Mouse (Mus musculus) adrenal gland, adult 2 months (tissue): ENCODE results near the gene Cox11. TPM values are rescaled to one million over a fixed set of nuclear protein-coding genes. Genes with fewer than 3 reads are reported as not detected.

Source experiments
- DNase-seq: peaks from one replicate; pipeline ENCODE4 v3.0.0; 2021
- polyA plus RNA-seq: library from polyadenylated mRNA; depleted of rRNA; stranded (reverse); fragments of >200 nt; gene quantifications from 2 replicates; pipeline ENCODE4 v1.2.3, GENCODE M21; 2012
- total RNA-seq, 2 experiments: library from RNA; stranded (reverse); gene quantifications; 2 replicates each; pipeline ENCODE4 v1.2.3; 2021

The Cox11 gene
- total and polyA plus RNA-seq, 3 experiments = 14.7 to 23.9 (median 19.2) TPM

- no peak for DNase-seq
These were observed 26.5 kb downstream of the Cox11 start for GRCm38 (mm10) chr11:90664345-90664986.

- DNase-seq = no peak
These were observed 27.2 kb downstream of the Cox11 start for GRCm38 (mm10) chr11:90665161-90665560.

DNA sequence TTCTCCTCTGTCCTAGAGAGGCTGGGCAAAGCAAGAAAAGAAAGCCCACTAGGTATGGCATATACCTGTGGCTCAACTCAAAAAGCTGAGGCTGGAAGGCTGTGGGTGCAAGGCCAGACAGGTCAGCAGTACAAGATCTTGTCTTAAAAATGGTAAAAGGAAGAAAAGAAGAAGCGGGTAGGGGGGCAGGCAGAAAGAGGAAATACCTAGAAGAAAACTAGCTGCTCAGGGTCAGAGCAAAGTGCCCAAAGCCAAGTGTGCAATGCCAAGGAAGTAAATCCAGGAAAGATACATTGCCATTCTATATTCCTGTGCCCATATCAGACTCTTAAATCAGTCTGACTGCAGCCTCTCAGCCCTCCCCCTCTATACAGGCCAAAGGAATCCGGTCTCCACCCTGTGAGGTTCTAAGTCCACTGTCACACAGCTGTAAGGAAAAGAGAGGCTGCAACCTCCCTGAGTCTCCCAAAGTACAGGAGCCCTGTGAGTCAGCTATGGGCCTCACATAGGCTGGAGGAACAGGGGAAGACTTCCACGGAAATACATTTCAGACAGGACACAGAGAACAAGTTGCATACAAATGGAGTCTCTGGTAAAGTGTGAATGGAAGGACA, 28.3 kb downstream of the Cox11 start:
- DNase-seq = no peak

GRCm38 (mm10) chr11:90666916-90667315, 28.9 kb downstream of the Cox11 start:
- no peak for DNase-seq

- no peak for DNase-seq
These were observed 29.4 kb downstream of the Cox11 start for GRCm38 (mm10) chr11:90667325-90667724.

- DNase-seq = no peak
These were observed 37.6 kb downstream of the Cox11 start for GRCm38 (mm10) chr11:90675479-90676110.

GRCm38 (mm10) chr11:90677027-90677426, 39.1 kb downstream of the Cox11 start:
- no peak for DNase-seq

DNA sequence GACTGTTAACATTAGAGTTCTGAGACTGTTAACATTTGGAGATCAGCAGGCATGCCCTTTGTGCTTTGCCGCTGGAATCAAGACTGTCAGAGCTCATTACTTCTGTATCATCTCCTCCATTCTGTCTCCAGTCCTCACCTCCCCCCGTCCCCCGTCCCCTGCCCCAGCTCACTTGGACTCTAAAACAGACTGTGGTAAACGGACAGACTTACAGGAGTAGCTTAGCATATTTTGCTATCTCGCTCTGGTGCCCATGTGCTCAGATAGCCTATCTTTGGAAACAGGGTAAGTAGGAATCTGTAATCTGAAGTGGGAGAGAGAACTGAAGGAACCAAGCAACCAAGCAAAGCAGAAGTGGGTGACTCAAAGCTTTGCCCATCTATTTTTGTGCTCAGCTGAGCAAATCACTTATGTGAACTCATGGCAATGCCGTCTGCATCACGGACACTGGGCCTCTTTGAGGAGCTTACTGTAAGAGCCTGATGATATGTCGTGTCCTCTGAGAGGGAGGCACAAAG, 39.9 kb downstream of the Cox11 start:
- DNase-seq = no peak

GRCm38 (mm10) chr11:90678582-90678981, 40.6 kb downstream of the Cox11 start:
- DNase-seq = no peak

- DNase-seq = no peak
These were observed 43.2 kb downstream of the Cox11 start for GRCm38 (mm10) chr11:90681171-90681570.

DNA sequence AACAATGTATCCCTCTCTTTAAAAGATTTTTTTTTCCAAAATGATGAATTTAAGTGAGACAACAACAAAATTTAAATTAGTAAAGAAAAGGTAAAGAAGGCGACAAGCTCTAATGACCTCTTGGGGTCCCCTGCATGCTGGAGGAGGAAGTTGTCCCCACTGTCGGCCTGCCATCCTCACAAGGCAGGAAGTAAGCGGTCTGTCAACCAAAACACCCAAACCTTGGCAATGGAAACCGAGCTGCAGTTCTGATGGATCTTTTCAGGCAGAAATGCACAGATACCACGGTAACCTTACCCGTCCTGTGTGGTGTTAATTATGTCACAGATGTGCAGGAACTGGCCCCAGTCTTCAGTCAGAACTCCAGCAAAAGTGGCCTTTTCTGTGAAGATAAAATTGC, 46.8 kb downstream of the Cox11 start:
- no peak for DNase-seq

DNA sequence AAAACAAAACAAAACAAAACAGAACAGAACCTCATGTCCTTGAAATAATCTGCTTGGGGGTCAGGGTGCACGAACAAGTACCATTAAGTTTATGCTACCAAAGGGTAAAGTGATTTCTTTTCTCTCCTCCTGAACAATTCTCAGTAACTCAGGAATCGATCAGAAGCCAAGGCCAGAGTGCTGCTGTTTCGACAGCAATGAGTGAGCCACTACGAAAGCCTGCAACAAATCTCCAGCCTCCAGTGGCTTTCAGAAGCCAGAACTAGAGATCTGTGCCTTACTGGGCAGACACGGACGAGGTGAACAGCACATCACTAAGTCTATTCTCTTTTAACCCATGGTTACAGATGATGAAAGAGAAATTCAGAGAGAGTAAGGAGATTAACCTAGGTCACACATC, 47.2 kb downstream of the Cox11 start:
- peak; percentile 46 for DNase-seq

DNA sequence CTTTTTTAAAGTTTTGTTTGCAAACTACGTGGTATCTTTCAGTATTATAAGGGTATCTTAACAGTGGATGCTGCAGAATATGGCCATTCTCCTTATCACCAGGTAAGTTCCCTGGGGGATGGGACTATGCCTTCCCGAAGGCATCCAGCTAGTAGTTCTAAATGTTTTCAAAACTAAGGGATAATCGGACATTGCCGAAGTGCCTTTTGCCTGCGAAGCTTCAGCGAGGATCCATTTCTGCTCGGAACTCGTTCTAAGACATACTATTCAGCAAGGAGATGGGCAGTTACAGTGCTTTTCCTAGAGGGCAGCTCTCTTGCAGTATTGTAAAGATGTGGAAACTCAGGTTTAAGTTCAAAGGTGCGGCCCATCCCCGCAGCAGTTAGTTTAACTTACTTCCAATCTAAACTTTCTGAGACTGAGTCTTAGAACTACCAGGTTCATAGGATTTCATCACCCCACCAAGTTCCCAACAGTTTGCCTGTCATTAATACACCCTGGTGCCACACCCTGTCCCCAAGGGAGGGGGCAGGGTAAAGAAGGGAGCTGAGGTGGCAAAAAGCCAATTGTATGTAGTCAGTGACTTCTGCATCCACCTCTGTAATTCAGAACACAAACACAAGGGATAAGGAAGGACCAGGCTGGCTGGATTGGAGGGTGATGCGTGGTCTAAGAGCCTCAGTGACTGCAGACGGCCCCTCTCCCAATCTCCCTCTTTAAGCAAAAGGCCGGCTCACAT, 48.5 kb downstream of the Cox11 start:
- peak; percentile 24 for DNase-seq

- no peak for DNase-seq
These were observed 49.1 kb downstream of the Cox11 start for GRCm38 (mm10) chr11:90687040-90687439.

- DNase-seq = peak; percentile 91
These were observed 49.8 kb downstream of the Cox11 start, which contains the start of gene Tom1l1 for GRCm38 (mm10) chr11:90687460-90688416. Gene Tom1l1, minus strand, starts transcription at chr11:90688366.

DNA sequence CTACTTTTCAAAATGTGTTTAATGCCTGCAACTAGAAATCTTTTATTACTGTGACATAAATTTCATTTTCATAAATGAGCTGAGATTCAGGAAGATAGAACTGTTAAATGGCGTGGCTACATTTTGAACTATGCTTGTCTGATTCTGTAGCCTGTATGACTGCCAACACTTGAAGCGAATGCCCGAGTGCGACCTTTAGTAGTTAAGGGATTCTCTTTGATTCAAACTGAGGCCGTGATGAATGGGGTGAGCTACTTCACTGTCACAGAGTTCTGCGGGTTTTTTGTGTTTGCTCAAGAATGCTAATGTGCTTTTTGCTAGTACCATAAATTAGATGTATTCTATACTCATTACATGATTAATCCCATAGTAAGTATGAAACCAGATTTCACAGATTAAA, 52.4 kb downstream of the Cox11 start:
- no peak for DNase-seq

DNA sequence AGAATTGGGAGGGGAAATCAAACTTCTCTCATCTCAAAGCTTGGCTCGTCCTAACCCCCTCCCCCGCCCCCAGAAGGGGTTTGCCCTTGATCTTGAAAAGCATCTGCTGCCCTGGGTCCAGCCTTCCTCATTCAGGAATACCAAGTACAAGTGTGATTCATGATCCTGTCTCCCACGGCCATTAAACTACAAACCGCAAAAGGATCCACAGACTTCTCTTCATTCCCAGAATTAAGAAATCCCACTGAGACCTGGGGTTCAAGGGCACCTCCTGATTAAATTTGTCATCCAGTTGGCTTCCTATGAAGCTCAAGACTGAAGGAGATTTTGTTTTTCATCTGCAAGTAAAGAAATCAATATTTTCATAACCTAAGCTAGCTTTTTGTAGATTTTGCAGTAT, 56.2 kb downstream of the Cox11 start:
- DNase-seq = no peak
